Mouse (Mus musculus) myocyte (in vitro differentiated cells): ENCODE measurements around the gene Fndc9. TPM values are rescaled to one million over a fixed set of nuclear protein-coding genes. Genes with fewer than 3 reads are reported as not detected.

Experiments used
- H3K27me3 ChIP-seq: one replicate; pipeline ENCODE4 v1.6.1; 2011; ENCODE audit not compliant: control insufficient read depth, insufficient read depth, insufficient read length
- H3K36me3 ChIP-seq: one replicate; pipeline ENCODE4 v1.6.1; 2011; ENCODE audit not compliant: control insufficient read depth, insufficient read depth
- H3K4me2 ChIP-seq: one replicate; pipeline ENCODE4 v1.6.1; 2011; ENCODE audit warnings: low read depth, control low read depth
- H3K4me3 ChIP-seq: one replicate; pipeline ENCODE4 v1.5.1; 2011; ENCODE audit warnings: mild to moderate bottlenecking, control low read depth, moderate library complexity
- H3K79me2 ChIP-seq: one replicate; pipeline ENCODE4 v1.6.1; 2011; ENCODE audit not compliant: control insufficient read depth, insufficient read depth
- H3ac ChIP-seq: one replicate; pipeline ENCODE4 v1.6.1; 2011; ENCODE audit not compliant: control insufficient read depth, insufficient read length
- CEBPB ChIP-seq: IDR thresholded peaks from 2 replicates; pipeline ENCODE4 v1.6.1; 2011; ENCODE audit warnings: mild to moderate bottlenecking, moderate library complexity; ENCODE audit not compliant: poor library complexity, insufficient read depth, severe bottlenecking
- E2F4 ChIP-seq: IDR thresholded peaks from one replicate; pipeline ENCODE4 v1.6.1; 2011; ENCODE audit warnings: mild to moderate bottlenecking, control low read depth, moderate library complexity; ENCODE audit not compliant: insufficient read depth
- MAX ChIP-seq: IDR thresholded peaks from one replicate; pipeline ENCODE4 v1.6.1; 2011; ENCODE audit warnings: low read depth, mild to moderate bottlenecking, control low read depth
- MYOD1 ChIP-seq, 3 experiments: IDR thresholded peaks; one replicate each; pipeline ENCODE4 v1.6.1; 2011; ENCODE audit warnings: control low read depth in 2 of 3, low read depth in 2 of 3, mild to moderate bottlenecking in 2 of 3, moderate library complexity in 1 of 3; ENCODE audit not compliant: insufficient read length in 2 of 3, control insufficient read depth in 1 of 3
- MYOG ChIP-seq, 3 experiments: IDR thresholded peaks; one replicate each; pipeline ENCODE4 v1.6.1; 2011; ENCODE audit warnings: control low read depth in 2 of 3, low read depth in 2 of 3, mild to moderate bottlenecking in 2 of 3; ENCODE audit not compliant: insufficient read length in 2 of 3, control insufficient read depth in 1 of 3, insufficient read depth in 1 of 3
- POLR2A ChIP-seq: IDR thresholded peaks from one replicate; pipeline ENCODE4 v1.6.1; 2011; ENCODE audit warnings: low read depth, mild to moderate bottlenecking, control low read depth, moderate library complexity; ENCODE audit not compliant: insufficient read length
- POLR2AphosphoS2 ChIP-seq: IDR thresholded peaks from one replicate; pipeline ENCODE4 v1.6.1; 2011; ENCODE audit warnings: low read depth, control low read depth; ENCODE audit not compliant: insufficient read length
- REST ChIP-seq: IDR thresholded peaks from one replicate; pipeline ENCODE4 v1.6.1; 2011; ENCODE audit warnings: mild to moderate bottlenecking, control low read depth, moderate library complexity; ENCODE audit not compliant: insufficient read depth, insufficient read length
- SRF ChIP-seq: IDR thresholded peaks from one replicate; pipeline ENCODE4 v1.6.1; 2011; ENCODE audit warnings: low read depth; ENCODE audit not compliant: control insufficient read depth, insufficient read length
- TCF12 ChIP-seq: IDR thresholded peaks from one replicate; pipeline ENCODE4 v1.6.1; 2011; ENCODE audit warnings: mild to moderate bottlenecking, control low read depth; ENCODE audit not compliant: poor library complexity, insufficient read depth, severe bottlenecking
- TCF3 ChIP-seq: IDR thresholded peaks from one replicate; pipeline ENCODE4 v1.6.1; 2011; ENCODE audit warnings: low read depth, control low read depth; ENCODE audit not compliant: insufficient read length
- USF1 ChIP-seq: IDR thresholded peaks from one replicate; pipeline ENCODE4 v1.6.1; 2011; ENCODE audit warnings: low read depth, mild to moderate bottlenecking, control low read depth, moderate library complexity
- polyA plus RNA-seq: library from polyadenylated mRNA; unstranded; fragments of >200 nt; fragmentation: generic; extraction: Trizol; gene quantifications from one replicate; pipeline ENCODE4 v1.2.1, GENCODE M21; 2012; ENCODE audit warnings: missing spikeins

Gene Fndc9
- polyA plus RNA-seq, 1 experiment: 0.74 TPM

- no peaks in the 10 kb centered on the region for H3K36me3 ChIP-seq
- H3K27me3 ChIP-seq: no peaks in the 10 kb centered on the region
- TF ChIP-seq MYOD1 (IDR thresholded peaks at IDR 0.05; ENCODE audit: control insufficient read depth in 1 of 3, insufficient read length in 2 of 3, low read depth in 2 of 3) (no peak), SRF (no peak), MYOG (IDR thresholded peaks at IDR 0.05; ENCODE audit: control insufficient read depth in 1 of 3, insufficient read depth in 1 of 3, insufficient read length in 2 of 3, low read depth in 2 of 3) (no peak), USF1 (no peak), POLR2A (no peak), REST (no peak), TCF3 (no peak), E2F4 (no peak), POLR2AphosphoS2 (no peak), TCF12 (no peak)
- no peaks in the 10 kb centered on the region for H3K79me2 ChIP-seq
- H3K4me3 ChIP-seq: no peak overlapping the region
- no peak overlapping the region for H3K4me2 ChIP-seq
- no peak overlapping the region for H3ac ChIP-seq
Measured at GRCm38 (mm10) chr11:46232803-46233202, 2.5 kb upstream of the Fndc9 start.

GRCm38 (mm10) chr11:46233966-46234365 lies 1.4 kb upstream of the Fndc9 start:
- no peak overlapping the region for H3K4me3 ChIP-seq
- no peaks in the 10 kb centered on the region for H3K36me3 ChIP-seq
- no peak for TF ChIP-seq TCF3
- TF ChIP-seq MYOD1 (IDR thresholded peaks at IDR 0.05; ENCODE audit: control insufficient read depth in 1 of 3, insufficient read length in 2 of 3, low read depth in 2 of 3): no peak
- TF ChIP-seq E2F4: no peak
- TF ChIP-seq TCF12: no peak
- no peak for TF ChIP-seq USF1
- no peak for TF ChIP-seq CEBPB
- TF ChIP-seq MYOG (IDR thresholded peaks at IDR 0.05; ENCODE audit: control insufficient read depth in 1 of 3, insufficient read depth in 1 of 3, insufficient read length in 2 of 3, low read depth in 2 of 3): no peak
- TF ChIP-seq POLR2AphosphoS2: no peak
- TF ChIP-seq REST: no peak
- TF ChIP-seq MAX: no peak
- TF ChIP-seq SRF: no peak
- TF ChIP-seq POLR2A: no peak
- no peaks in the 10 kb centered on the region for H3K27me3 ChIP-seq
- no peak overlapping the region for H3ac ChIP-seq
- no peak overlapping the region for H3K4me2 ChIP-seq
- H3K79me2 ChIP-seq: no peaks in the 10 kb centered on the region

DNA sequence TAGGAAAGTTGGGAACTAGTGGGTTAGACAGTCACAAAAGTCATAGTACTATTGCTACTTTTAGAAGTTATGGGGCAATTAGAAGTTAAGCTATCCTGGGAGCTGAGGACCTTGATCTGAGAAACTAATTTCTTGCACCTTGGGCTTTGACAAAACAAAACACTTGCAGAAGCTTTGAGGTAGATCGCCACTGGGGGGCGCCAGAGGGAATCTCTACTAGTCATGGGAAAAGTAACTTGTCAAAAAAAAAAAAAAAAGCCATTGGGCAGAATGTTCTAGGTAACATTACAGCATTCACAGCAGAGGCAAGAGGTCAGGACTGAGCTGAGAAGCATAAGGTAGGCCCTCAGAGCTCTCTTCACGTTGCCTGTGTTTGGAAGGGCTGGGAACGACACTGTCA lies 1.6 kb downstream of the Fndc9 start:
- Histone ChIP-seq H3ac (no peak overlapping the region), H3K4me2 (no peak overlapping the region), H3K79me2 (no peaks in the 10 kb centered on the region), H3K27me3 (no peaks in the 10 kb centered on the region), H3K4me3 (no peak overlapping the region), H3K36me3 (no peaks in the 10 kb centered on the region)
- no peak for TF ChIP-seq POLR2AphosphoS2
- no peak for TF ChIP-seq TCF12
- TF ChIP-seq MYOD1 (IDR thresholded peaks at IDR 0.05; ENCODE audit: control insufficient read depth in 1 of 3, insufficient read length in 2 of 3, low read depth in 2 of 3): no peak
- no peak for TF ChIP-seq CEBPB
- no peak for TF ChIP-seq USF1
- TF ChIP-seq REST: no peak
- TF ChIP-seq MAX: no peak
- TF ChIP-seq SRF: no peak
- TF ChIP-seq POLR2A: no peak
- TF ChIP-seq TCF3: no peak
- TF ChIP-seq E2F4: no peak
- no peak for TF ChIP-seq MYOG (IDR thresholded peaks at IDR 0.05; ENCODE audit: control insufficient read depth in 1 of 3, insufficient read depth in 1 of 3, insufficient read length in 2 of 3, low read depth in 2 of 3)

GRCm38 (mm10) chr11:46241150-46241673 lies 5.9 kb downstream of the Fndc9 start:
- no peaks in the 10 kb centered on the region for H3K27me3 ChIP-seq
- H3K79me2 ChIP-seq: no peaks in the 10 kb centered on the region
- H3ac ChIP-seq: no peak overlapping the region
- TF ChIP-seq MYOG (IDR thresholded peaks at IDR 0.05; ENCODE audit: control insufficient read depth in 1 of 3, insufficient read depth in 1 of 3, insufficient read length in 2 of 3, low read depth in 2 of 3) (no peak), REST (no peak), TCF3 (no peak), E2F4 (no peak), MAX (no peak), SRF (no peak), POLR2AphosphoS2 (no peak), TCF12 (no peak), POLR2A (no peak), MYOD1 (IDR thresholded peaks at IDR 0.05; ENCODE audit: control insufficient read depth in 1 of 3, insufficient read length in 2 of 3, low read depth in 2 of 3) (no peak), CEBPB (no peak), USF1 (no peak)
- no peak overlapping the region for H3K4me3 ChIP-seq
- H3K36me3 ChIP-seq: no peaks in the 10 kb centered on the region
- no peak overlapping the region for H3K4me2 ChIP-seq
